Mouse (Mus musculus): ENCODE measurements around the gene Lcn10.

GRCm38 (mm10) chr2:25654502-25654901, 28.0 kb upstream of the Lcn10 start:
- TF ChIP-seq CTCF (IDR thresholded peaks at IDR 0.05; ENCODE audit: control insufficient read depth, insufficient read depth, low read length): no peak
- TF ChIP-seq POLR2A (IDR thresholded peaks at IDR 0.05; ENCODE audit: borderline replicate concordance, control insufficient read depth, low read depth, low read length): no peak

Data from bone marrow, adult 2 months (tissue).